Mouse (Mus musculus) ES-E14 (cell line): ENCODE results near the gene Synrg. TPM values are rescaled to one million over a fixed set of nuclear protein-coding genes. Genes with fewer than 3 reads are reported as not detected.

Source experiments
- DNase-seq: peaks from one replicate; pipeline ENCODE4 v3.0.0-alpha.2; 2013; ENCODE audit warnings: low read depth, low spot score
- H3K27ac ChIP-seq: 2 replicates; pipeline ENCODE4 v1.5.1; 2012; ENCODE audit warnings: low read depth, mild to moderate bottlenecking, low read length, moderate library complexity, mixed read lengths; ENCODE audit not compliant: poor library complexity, insufficient read depth, severe bottlenecking
- H3K36me3 ChIP-seq: 2 replicates; pipeline ENCODE4 v1.6.1; 2012; ENCODE audit warnings: mild to moderate bottlenecking, low read length, moderate library complexity, mixed read lengths; ENCODE audit not compliant: control insufficient read depth, poor library complexity, insufficient read depth, severe bottlenecking
- H3K4me1 ChIP-seq, 2 experiments: fragments of 150-350 bp in 1 of 2; sonication (generic) in 1 of 2; 2 replicates each; pipeline ENCODE4 v1.6.1; 2012; ENCODE audit warnings: low read length in 2 of 2, mild to moderate bottlenecking in 1 of 2, mixed read lengths in 1 of 2; ENCODE audit not compliant: control insufficient read depth in 2 of 2, insufficient read depth in 2 of 2, poor library complexity in 1 of 2
- H3K4me3 ChIP-seq, 2 experiments: fragments of 150-350 bp in 1 of 2; sonication (generic) in 1 of 2; 2 replicates each; pipeline ENCODE4 v1.5.1; 2012; ENCODE audit warnings: low read length in 2 of 2, low read depth in 1 of 2, mild to moderate bottlenecking in 1 of 2, mixed read lengths in 1 of 2; ENCODE audit not compliant: insufficient read depth in 1 of 2, poor library complexity in 1 of 2, severe bottlenecking in 1 of 2
- H3K9ac ChIP-seq: 2 replicates; pipeline ENCODE4 v1.6.1; 2012; ENCODE audit warnings: low read depth, mild to moderate bottlenecking, low read length, mixed read lengths; ENCODE audit not compliant: poor library complexity, insufficient read depth, severe bottlenecking
- H3K9me3 ChIP-seq: fragments of 150-350 bp; sonication (generic); 2 replicates; pipeline ENCODE4 v1.6.1; 2012; ENCODE audit warnings: low read depth, mild to moderate bottlenecking, low read length; ENCODE audit not compliant: control insufficient read depth, insufficient read depth
- CHD2 ChIP-seq: IDR thresholded peaks from 2 replicates; pipeline ENCODE4 v1.6.1; 2014; ENCODE audit warnings: mild to moderate bottlenecking, low read depth, low read length, inconsistent platforms
- HCFC1 ChIP-seq: IDR thresholded peaks from 2 replicates; pipeline ENCODE4 v1.6.1; 2012; ENCODE audit warnings: low read length, inconsistent platforms, borderline replicate concordance; ENCODE audit not compliant: insufficient read depth
- MAFK ChIP-seq: IDR thresholded peaks from 2 replicates; pipeline ENCODE4 v1.6.1; 2014; ENCODE audit warnings: mild to moderate bottlenecking, low read depth, low read length, inconsistent platforms; ENCODE audit not compliant: insufficient read depth
- ZC3H11A ChIP-seq: IDR thresholded peaks from 2 replicates; pipeline ENCODE4 v1.6.1; 2012; ENCODE audit warnings: low read depth, mild to moderate bottlenecking, inconsistent platforms, low read length, borderline replicate concordance
- ZNF384 ChIP-seq: IDR thresholded peaks from 2 replicates; pipeline ENCODE4 v1.6.1; 2012; ENCODE audit warnings: low read depth, low read length, inconsistent platforms
- in situ Hi-C, 2 experiments: fragments of 600-800 bp; cut with MboI; formaldehyde crosslinking; loops; one replicate each; pipeline ENCODE4 v1.15.1; 2025; ENCODE audit warnings: low sequenced_read_pairs in 2 of 2, inconsistent platforms in 1 of 2; ENCODE audit not compliant: unreplicated experiment in 2 of 2
- total RNA-seq: library from RNA; depleted of rRNA; stranded (reverse); fragments of 300-350 nt; gene quantifications from 2 replicates; pipeline ENCODE4 v1.2.3, GENCODE M21; 2012; rRNA removed

Gene Synrg
- total RNA-seq, 1 experiment, result 10.8 TPM

GRCm38 (mm10) chr11:84079361-84079760 lies 115.1 kb downstream of the Synrg start:
- in situ Hi-C loops, result no loop called here
- H3K36me3 ChIP-seq, result peaks cover 21% of the 10 kb centered on the region

GRCm38 (mm10) chr11:84079887-84080286 lies 115.7 kb downstream of the Synrg start:
- H3K4me3 ChIP-seq, result no peak overlapping the region
- peaks cover 21% of the 10 kb centered on the region for H3K36me3 ChIP-seq
- no peak for DNase-seq
- TF ChIP-seq MAFK, result no peak
- no peak for TF ChIP-seq ZC3H11A
- TF ChIP-seq ZNF384, result no peak
- no peak for TF ChIP-seq HCFC1
- no peak for TF ChIP-seq CHD2
- no peak overlapping the region for H3K9ac ChIP-seq
- peaks cover 2 to 4% of the 10 kb centered on the region in 2 experiments; a peak in 3 of 4 replicates for H3K4me1 ChIP-seq
- no peaks in the 10 kb centered on the region for H3K9me3 ChIP-seq
- in situ Hi-C loops, result no loop called here
- no peak overlapping the region for H3K27ac ChIP-seq

More at GRCm38 (mm10) chr11:84079361-84079760, 115.1 kb downstream of the Synrg start:
- Histone ChIP-seq H3K9ac (no peak overlapping the region), H3K4me3 (no peak overlapping the region), H3K27ac (no peak overlapping the region), H3K9me3 (no peaks in the 10 kb centered on the region), H3K4me1 (peaks cover 2 to 4% of the 10 kb centered on the region in 2 experiments; a peak in 3 of 4 replicates)
- TF ChIP-seq MAFK (no peak), CHD2 (no peak), ZNF384 (no peak), ZC3H11A (no peak), HCFC1 (no peak)
- DNase-seq, result no peak

- TF ChIP-seq HCFC1, result no peak
- TF ChIP-seq CHD2, result no peak
- TF ChIP-seq ZNF384, result no peak
- peak; percentile 61 for TF ChIP-seq MAFK
- TF ChIP-seq ZC3H11A, result no peak
- Histone ChIP-seq H3K4me1 (peaks cover 2 to 4% of the 10 kb centered on the region in 2 experiments; a peak in 3 of 4 replicates), H3K36me3 (peaks cover 21% of the 10 kb centered on the region), H3K4me3 (no peak overlapping the region), H3K27ac (no peak overlapping the region), H3K9me3 (no peaks in the 10 kb centered on the region), H3K9ac (no peak overlapping the region)
- no peak for DNase-seq
- in situ Hi-C loops, result no loop called here
These were observed 116.1 kb downstream of the Synrg start for GRCm38 (mm10) chr11:84080327-84080726.

GRCm38 (mm10) chr11:84081901-84082300 lies 117.7 kb downstream of the Synrg start:
- H3K9me3 ChIP-seq, result no peaks in the 10 kb centered on the region
- H3K4me1 ChIP-seq, result peaks cover 2 to 4% of the 10 kb centered on the region in 2 experiments; a peak in 3 of 4 replicates
- H3K36me3 ChIP-seq, result peaks cover 27% of the 10 kb centered on the region
- DNase-seq, result no peak
- no peak overlapping the region; the same call in 1 of the 2 replicates for H3K27ac ChIP-seq
- H3K9ac ChIP-seq, result no peak overlapping the region
- in situ Hi-C loops, result no loop called here
- no peak overlapping the region for H3K4me3 ChIP-seq
- no peak for TF ChIP-seq CHD2
- TF ChIP-seq ZNF384, result no peak
- no peak for TF ChIP-seq ZC3H11A
- TF ChIP-seq MAFK, result no peak
- TF ChIP-seq HCFC1, result no peak

- TF ChIP-seq ZNF384 (no peak), HCFC1 (no peak), ZC3H11A (no peak), MAFK (no peak), CHD2 (no peak)
- Histone ChIP-seq H3K9me3 (no peaks in the 10 kb centered on the region), H3K36me3 (peaks cover 27% of the 10 kb centered on the region), H3K4me3 (no peak overlapping the region), H3K9ac (no peak overlapping the region), H3K4me1 (no peaks in the 10 kb centered on the region), H3K27ac (no peak overlapping the region)
- no peak for DNase-seq
- in situ Hi-C loops, result no loop called here
These were observed 126.3 kb downstream of the Synrg start for GRCm38 (mm10) chr11:84090572-84090971.

Other genes starting within 250 kb of the Synrg start
- gene Wfdc21, start 217.5 kb upstream of the Synrg start, total RNA-seq, result not detected in 2 replicates
- gene Heatr6, start 210.7 kb upstream of the Synrg start, total RNA-seq, result 16.7 and 19.5 TPM in 2 replicates
- gene Hnf1b, start 114.4 kb upstream of the Synrg start, total RNA-seq, result 0.16 and 0.40 TPM in 2 replicates
- 33.9 and 44.1 TPM in 2 replicates for gene Ddx52, start 22.4 kb upstream of the Synrg start, total RNA-seq
- 12.5 and 24.0 TPM in 2 replicates for gene Dusp14, start 104.8 kb downstream of the Synrg start, total RNA-seq
- gene Tada2a, start 165.2 kb downstream of the Synrg start, total RNA-seq, result 36.5 and 38.9 TPM in 2 replicates
- gene Acaca, start 165.2 kb downstream of the Synrg start, total RNA-seq, result 65.3 and 68.0 TPM in 2 replicates
- not detected in 2 replicates for gene Gm11437, start 203.0 kb downstream of the Synrg start, total RNA-seq